Mouse (Mus musculus) kidney, adult 2 months (tissue): ENCODE results near the gene Aig1. TPM values are rescaled to one million over a fixed set of nuclear protein-coding genes. Genes with fewer than 3 reads are reported as not detected.

Experiments
- DNase-seq: peaks from one replicate; pipeline ENCODE4 v3.0.0; 2021
- H3K27ac ChIP-seq: fragments of 200-500 bp; 2 replicates; pipeline ENCODE4 v1.5.1; 2012; ENCODE audit warnings: low read depth, low read length, control low read depth, inconsistent platforms; ENCODE audit not compliant: insufficient read depth
- H3K27me3 ChIP-seq: fragments of 200-500 bp; replicated peaks from 2 replicates; pipeline ENCODE4 v1.6.1; 2012; ENCODE audit warnings: mild to moderate bottlenecking, moderate library complexity, low read length, inconsistent platforms; ENCODE audit not compliant: control insufficient read depth, insufficient read depth
- H3K36me3 ChIP-seq: fragments of 200-500 bp; 2 replicates; pipeline ENCODE4 v1.6.1; 2012; ENCODE audit warnings: mild to moderate bottlenecking, moderate library complexity, low read length, inconsistent platforms; ENCODE audit not compliant: control insufficient read depth, insufficient read depth
- H3K4me1 ChIP-seq: fragments of 200-500 bp; 2 replicates; pipeline ENCODE4 v1.6.1; 2011; ENCODE audit warnings: low read length; ENCODE audit not compliant: control insufficient read depth, insufficient read depth
- H3K4me3 ChIP-seq: fragments of 200-500 bp; 2 replicates; pipeline ENCODE4 v1.5.1; 2011; ENCODE audit warnings: mild to moderate bottlenecking, low read depth, low read length, control low read depth; ENCODE audit not compliant: insufficient read depth
- CTCF ChIP-seq: fragments of 200-500 bp; conservative IDR thresholded peaks from 2 replicates; pipeline ENCODE4 v1.5.1; 2011; ENCODE audit warnings: low read depth, mild to moderate bottlenecking, control low read depth, low read length, moderate library complexity, mixed read lengths; ENCODE audit not compliant: insufficient read depth, insufficient read length
- POLR2A ChIP-seq: fragments of 200-500 bp; IDR thresholded peaks from one replicate; pipeline ENCODE4 v1.6.1; 2011; ENCODE audit warnings: low read depth, low read length, control low read depth
- WGBS: fragments of 180-500 bp; shearing (Covaris S2); methylation state at CpG from one replicate; pipeline ENCODE4 v1.1.7; 2018; 5-methylcytosine and 5-hydroxymethylcytosine counted together
- polyA plus RNA-seq: library from polyadenylated mRNA; depleted of rRNA; stranded (reverse); fragments of >200 nt; gene quantifications from 2 replicates; pipeline ENCODE4 v1.2.3, GENCODE M21; 2012

The Aig1 gene
- polyA plus RNA-seq, 1 experiment, result 68.4 TPM

GRCm38 (mm10) chr10:13882975-13883875 is 14.4 kb upstream of the Aig1 start:
- no peak for TF ChIP-seq CTCF
- DNase-seq, result no peak
- 74% methylated on average over 10 of the region's 10 CpGs for WGBS
- Histone ChIP-seq H3K27me3 (no peaks in the 10 kb centered on the region), H3K4me1 (no peaks in the 10 kb centered on the region), H3K4me3 (no peak overlapping the region), H3K36me3 (no peaks in the 10 kb centered on the region), H3K27ac (no peak overlapping the region)

GRCm38 (mm10) chr10:13882490-13882889 is 13.7 kb upstream of the Aig1 start:
- no peak overlapping the region for H3K27ac ChIP-seq
- no peak overlapping the region for H3K4me3 ChIP-seq
- WGBS, result 70% methylated on average over 9 of the region's 9 CpGs
- no peaks in the 10 kb centered on the region for H3K36me3 ChIP-seq
- no peak for DNase-seq
- TF ChIP-seq CTCF (0 out of 2 replicates have a peak, but pooled peaks have one; percentile 13), POLR2A (no peak)
- no peaks in the 10 kb centered on the region for H3K27me3 ChIP-seq
- H3K4me1 ChIP-seq, result no peaks in the 10 kb centered on the region

DNA sequence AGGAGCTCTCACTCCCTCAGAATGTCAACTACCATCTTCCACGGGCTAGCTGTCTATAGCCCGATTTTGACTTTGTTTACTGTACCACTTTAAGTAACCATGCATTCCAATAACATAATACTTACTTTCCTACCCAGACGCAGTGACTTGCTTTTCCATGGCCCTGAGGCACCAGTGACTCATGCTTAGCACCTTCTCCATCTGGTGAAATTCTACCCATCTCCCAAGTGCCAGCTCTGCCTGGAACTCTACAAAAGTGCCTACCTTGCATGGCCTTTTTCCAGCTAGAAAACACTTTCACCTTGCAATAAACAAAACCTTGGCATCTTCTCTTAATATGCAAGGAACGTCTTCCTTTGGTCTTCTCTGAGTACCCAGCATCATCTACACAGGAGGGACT is 9.9 kb upstream of the Aig1 start:
- WGBS, result 82% methylated on average over 4 of the region's 4 CpGs
- DNase-seq, result no peak
- no peaks in the 10 kb centered on the region for H3K27me3 ChIP-seq

GRCm38 (mm10) chr10:13875038-13875420 is 6.2 kb upstream of the Aig1 start:
- Histone ChIP-seq H3K36me3 (no peaks in the 10 kb centered on the region), H3K27me3 (no peaks in the 10 kb centered on the region), H3K27ac (no peak overlapping the region), H3K4me3 (no peak overlapping the region), H3K4me1 (no peaks in the 10 kb centered on the region)
- no peak for DNase-seq
- 68% methylated on average over 4 of the region's 4 CpGs for WGBS
- no peak for TF ChIP-seq CTCF
- TF ChIP-seq POLR2A, result no peak

More for the DNA sequence above, 9.9 kb upstream of the Aig1 start:
- Histone ChIP-seq H3K27ac (no peak overlapping the region), H3K36me3 (no peaks in the 10 kb centered on the region), H3K4me3 (no peak overlapping the region), H3K4me1 (no peaks in the 10 kb centered on the region)
- TF ChIP-seq CTCF (no peak), POLR2A (no peak)

DNA sequence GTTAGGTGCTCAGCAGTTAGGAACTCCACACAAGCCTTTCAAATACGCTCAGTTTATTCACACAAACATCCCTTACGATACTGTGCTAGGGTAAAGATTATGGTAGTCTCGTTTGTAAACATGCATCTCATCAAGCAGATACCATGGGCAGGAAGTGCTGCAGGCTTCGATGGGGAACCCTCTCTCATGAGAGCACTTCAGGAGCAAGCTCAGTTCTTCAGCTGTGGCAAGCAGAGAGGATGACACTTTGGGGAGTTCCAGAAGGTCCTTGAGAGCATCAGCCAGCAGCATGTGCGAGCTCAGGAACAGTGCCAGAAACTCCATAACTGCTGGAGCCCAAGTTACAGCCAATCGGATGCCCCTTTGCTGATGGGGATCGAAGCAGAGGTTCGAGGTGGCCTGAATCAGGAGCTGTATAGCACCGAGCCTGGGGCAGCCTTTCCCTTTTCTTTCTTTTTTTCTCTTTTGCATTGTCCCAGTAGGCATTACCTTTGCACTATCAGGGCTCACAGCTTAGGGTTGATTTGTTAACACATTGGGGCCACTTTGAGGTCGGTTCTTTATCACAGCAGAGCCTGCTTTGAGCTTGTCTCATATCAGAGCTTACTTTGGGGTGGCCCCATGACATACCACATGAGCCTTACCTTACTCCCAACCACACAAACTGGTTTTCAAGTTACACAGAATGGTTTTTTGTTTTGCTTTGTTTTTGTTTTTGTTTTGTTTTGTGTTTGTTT is 5.7 kb upstream of the Aig1 start:
- Histone ChIP-seq H3K4me3 (no peak overlapping the region), H3K4me1 (no peaks in the 10 kb centered on the region; the same call in 1 of the 2 replicates), H3K27ac (no peak overlapping the region), H3K27me3 (no peaks in the 10 kb centered on the region), H3K36me3 (no peaks in the 10 kb centered on the region)
- WGBS, result 85% methylated on average over 10 of the region's 10 CpGs
- TF ChIP-seq CTCF, result no peak
- TF ChIP-seq POLR2A, result no peak
- DNase-seq, result no peak

- Histone ChIP-seq H3K36me3 (no peaks in the 10 kb centered on the region), H3K27ac (no peak overlapping the region), H3K27me3 (no peaks in the 10 kb centered on the region), H3K4me3 (no peak overlapping the region), H3K4me1 (peaks cover 3% of the 10 kb centered on the region; the same call in 1 of the 2 replicates)
- DNase-seq, result no peak
- TF ChIP-seq CTCF (no peak), POLR2A (no peak)
- 90% methylated on average over 3 of the region's 3 CpGs for WGBS
These were observed 1.8 kb upstream of the Aig1 start for GRCm38 (mm10) chr10:13870531-13870930.
